Mouse (Mus musculus) limb, embryonic 11.5 days (tissue): ENCODE measurements at regions not wholly inside any gene's neighbourhood (a gene's known extent, or its start where the extent isn't known, plus 50 kb on each side); places are given as distances from the start of the nearest gene placed in this dataset.

Source experiments
- ATAC-seq: fragments of 200-750 bp; cut with Nextera tagmentation; 2 replicates; pipeline ENCODE4 v1.8.0; 2017; ENCODE audit warnings: low read depth; ENCODE audit not compliant: insufficient number of reproducible peaks, low FRiP score, low TSS enrichment
- DNase-seq: peaks from one replicate; pipeline ENCODE4 v3.0.0-alpha.2; 2015; ENCODE audit warnings: low spot score
- H3K27ac ChIP-seq: fragments of 300-500 bp; sonication (generic); replicated peaks from 2 replicates; pipeline ENCODE4 v1.5.1; 2014; ENCODE audit warnings: low read depth, mild to moderate bottlenecking, low read length
- H3K27me3 ChIP-seq: fragments of 300-500 bp; sonication (generic); 2 replicates; pipeline ENCODE4 v1.6.1; 2014; ENCODE audit warnings: mild to moderate bottlenecking, low read length, mixed read lengths; ENCODE audit not compliant: control insufficient read depth, insufficient read depth
- H3K36me3 ChIP-seq: fragments of 300-500 bp; sonication (generic); 2 replicates; pipeline ENCODE4 v1.6.1; 2014; ENCODE audit warnings: mild to moderate bottlenecking, low read length, moderate library complexity, mixed read lengths; ENCODE audit not compliant: control insufficient read depth, insufficient read depth
- H3K4me1 ChIP-seq: fragments of 300-500 bp; sonication (generic); 2 replicates; pipeline ENCODE4 v1.6.1; 2014; ENCODE audit warnings: low read length, mixed read lengths; ENCODE audit not compliant: control insufficient read depth, insufficient read depth
- H3K4me2 ChIP-seq: fragments of 300-500 bp; sonication (generic); 2 replicates; pipeline ENCODE4 v1.6.1; 2014; ENCODE audit warnings: low read depth, mild to moderate bottlenecking, moderate library complexity; ENCODE audit not compliant: severe bottlenecking
- H3K4me3 ChIP-seq: fragments of 300-500 bp; sonication (generic); 2 replicates; pipeline ENCODE4 v1.5.1; 2014; ENCODE audit warnings: low read depth, low read length
- H3K9ac ChIP-seq: fragments of 300-500 bp; sonication (generic); 2 replicates; pipeline ENCODE4 v1.6.1; 2014; ENCODE audit warnings: mild to moderate bottlenecking, low read length
- H3K9me3 ChIP-seq: fragments of 300-500 bp; sonication (generic); 2 replicates; pipeline ENCODE4 v1.6.1; 2016; ENCODE audit warnings: low read length; ENCODE audit not compliant: control insufficient read depth
- whole genome bisulfite sequencing: fragments of 180-500 bp; shearing (Covaris S2); extraction: QIAGEN DNeasy Blood & Tissue Kit; methylation state at CpG from one replicate; pipeline ENCODE4 v1.1.7; 2014; 5-methylcytosine and 5-hydroxymethylcytosine counted together

DNA sequence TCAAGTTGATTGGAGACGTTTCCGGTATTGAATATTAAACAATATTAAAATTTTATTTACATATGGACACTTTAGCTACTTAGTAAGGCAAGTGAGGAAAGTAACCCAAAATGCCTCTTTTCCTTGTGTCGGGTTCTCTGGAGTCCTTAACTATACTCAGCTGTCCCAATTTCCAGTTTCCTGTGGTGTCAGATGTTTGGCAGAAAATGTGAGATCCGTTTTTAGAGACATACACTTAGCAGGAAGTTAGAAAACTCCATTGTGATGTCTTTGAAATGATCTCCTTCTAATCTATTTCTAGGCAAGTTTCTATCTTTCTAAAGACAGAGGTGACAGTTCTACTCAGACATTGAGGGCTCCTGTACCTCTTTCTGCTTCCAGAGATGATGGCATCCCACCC, 168.9 kb upstream of the Plcxd3 start:
- Histone ChIP-seq H3K9ac (no peak overlapping the region), H3K4me3 (no peak overlapping the region), H3K4me2 (no peak overlapping the region), H3K27ac (no peak overlapping the region), H3K4me1 (no peaks in the 10 kb centered on the region), H3K9me3 (no peaks in the 10 kb centered on the region), H3K27me3 (no peaks in the 10 kb centered on the region), H3K36me3 (no peaks in the 10 kb centered on the region)
- WGBS, result 77% methylated on average over 4 of the region's 4 CpGs
- no peak for DNase-seq
- no peak for ATAC-seq

DNA sequence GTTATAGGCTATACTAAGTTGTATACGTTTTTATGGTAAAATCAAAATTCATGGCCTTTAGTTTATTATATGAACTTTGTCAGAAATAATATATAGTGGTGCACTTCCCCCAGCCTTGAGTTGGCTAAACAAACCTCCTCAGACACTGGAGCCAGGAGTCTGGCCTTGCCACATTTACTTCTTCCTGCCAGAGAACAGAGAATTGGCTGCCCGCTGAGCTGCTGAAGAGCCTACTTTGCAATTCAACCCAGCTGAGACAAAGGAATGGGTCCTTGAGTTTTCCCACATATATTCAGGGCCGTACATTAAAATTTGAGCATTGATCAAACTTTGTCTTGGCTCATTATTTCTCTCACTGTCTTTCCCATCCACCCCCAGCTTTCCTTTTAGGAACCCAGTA, 161.9 kb upstream of the Plcxd3 start:
- Histone ChIP-seq H3K4me3 (no peak overlapping the region), H3K27me3 (no peaks in the 10 kb centered on the region), H3K9ac (no peak overlapping the region), H3K36me3 (no peaks in the 10 kb centered on the region), H3K4me2 (no peak overlapping the region), H3K27ac (no peak overlapping the region), H3K4me1 (no peaks in the 10 kb centered on the region), H3K9me3 (no peaks in the 10 kb centered on the region)
- ATAC-seq (no peak), DNase-seq (no peak)
- 80% methylated on average over 3 of the region's 3 CpGs for WGBS

DNA sequence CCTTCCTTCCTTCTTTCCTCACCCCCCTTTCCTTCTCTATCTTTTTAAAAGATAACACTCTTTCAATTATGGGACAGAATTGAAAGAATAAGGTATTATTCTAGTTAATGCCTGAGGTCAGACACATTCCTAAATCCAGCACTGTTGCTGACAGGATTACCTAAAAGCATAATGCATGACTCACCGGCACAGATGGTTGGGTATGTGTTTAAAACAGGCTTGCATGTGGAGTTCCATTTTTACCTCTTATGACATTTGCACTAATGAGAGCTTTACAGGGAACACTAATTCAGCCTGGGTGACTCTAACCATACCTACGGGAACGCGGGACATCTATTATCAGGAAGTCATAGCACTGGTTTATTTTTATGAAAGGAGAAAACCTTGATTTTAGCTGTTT, 156.2 kb upstream of the Plcxd3 start:
- DNase-seq (no peak), ATAC-seq (no peak)
- WGBS, result 92% methylated on average over 4 of the region's 4 CpGs
- no peaks in the 10 kb centered on the region for H3K36me3 ChIP-seq
- no peak overlapping the region for H3K27ac ChIP-seq
- no peak overlapping the region for H3K4me3 ChIP-seq
- no peak overlapping the region for H3K9ac ChIP-seq
- no peaks in the 10 kb centered on the region for H3K27me3 ChIP-seq
- no peak overlapping the region for H3K4me2 ChIP-seq
- H3K4me1 ChIP-seq, result no peaks in the 10 kb centered on the region
- no peaks in the 10 kb centered on the region for H3K9me3 ChIP-seq

DNA sequence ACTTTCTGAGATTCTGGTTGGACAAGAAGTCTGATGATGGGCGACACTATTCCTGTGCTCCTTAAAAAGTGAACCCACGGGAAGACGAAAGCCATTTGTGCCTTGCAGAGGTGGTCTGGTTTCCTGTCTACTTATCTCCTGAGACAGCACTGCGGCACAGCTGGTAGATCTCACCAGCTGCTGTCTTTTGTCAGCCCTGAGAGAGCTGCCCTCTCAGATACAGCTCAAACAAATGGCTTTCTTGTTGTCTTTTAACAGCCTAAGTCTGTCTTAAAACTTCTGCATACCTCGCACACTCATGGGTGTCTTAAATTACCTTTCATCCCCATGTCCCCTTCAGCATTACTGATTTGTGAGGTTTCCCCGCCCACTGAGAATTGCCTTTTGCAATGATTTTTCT, 147.2 kb upstream of the Plcxd3 start:
- H3K27ac ChIP-seq, result no peak overlapping the region
- H3K9me3 ChIP-seq, result no peaks in the 10 kb centered on the region
- H3K4me2 ChIP-seq, result no peak overlapping the region
- no peak overlapping the region for H3K9ac ChIP-seq
- ATAC-seq (no peak), DNase-seq (no peak)
- WGBS, result 40% methylated on average over 6 of the region's 6 CpGs
- H3K36me3 ChIP-seq, result no peaks in the 10 kb centered on the region
- no peaks in the 10 kb centered on the region for H3K27me3 ChIP-seq
- no peaks in the 10 kb centered on the region for H3K4me1 ChIP-seq
- no peak overlapping the region for H3K4me3 ChIP-seq

DNA sequence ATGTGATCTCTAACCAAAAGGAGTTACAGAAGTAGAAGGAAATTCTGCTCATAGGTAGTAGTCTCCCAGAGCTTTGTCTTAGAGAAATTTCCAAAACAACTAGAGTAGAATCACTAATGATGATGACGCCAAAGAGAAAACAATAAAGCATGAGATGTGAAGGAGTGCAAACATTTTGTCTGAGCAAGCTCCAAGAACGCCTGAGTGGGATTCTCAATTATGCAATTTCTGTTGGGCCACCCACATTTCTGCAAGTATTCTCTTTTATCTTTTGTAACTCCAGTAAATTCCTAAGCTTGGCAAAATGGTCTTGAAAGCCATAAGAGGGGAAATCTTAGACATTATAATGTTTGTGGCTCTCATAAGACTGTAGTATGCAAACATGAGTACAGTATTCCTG, 134.6 kb upstream of the Plcxd3 start:
- ATAC-seq (no peak), DNase-seq (no peak)
- Histone ChIP-seq H3K9ac (no peak overlapping the region), H3K4me2 (no peak overlapping the region), H3K4me1 (no peaks in the 10 kb centered on the region), H3K4me3 (no peak overlapping the region), H3K36me3 (no peaks in the 10 kb centered on the region), H3K27ac (no peak overlapping the region), H3K9me3 (no peaks in the 10 kb centered on the region), H3K27me3 (no peaks in the 10 kb centered on the region)
- 79% methylated on average over 2 of the region's 2 CpGs for WGBS

DNA sequence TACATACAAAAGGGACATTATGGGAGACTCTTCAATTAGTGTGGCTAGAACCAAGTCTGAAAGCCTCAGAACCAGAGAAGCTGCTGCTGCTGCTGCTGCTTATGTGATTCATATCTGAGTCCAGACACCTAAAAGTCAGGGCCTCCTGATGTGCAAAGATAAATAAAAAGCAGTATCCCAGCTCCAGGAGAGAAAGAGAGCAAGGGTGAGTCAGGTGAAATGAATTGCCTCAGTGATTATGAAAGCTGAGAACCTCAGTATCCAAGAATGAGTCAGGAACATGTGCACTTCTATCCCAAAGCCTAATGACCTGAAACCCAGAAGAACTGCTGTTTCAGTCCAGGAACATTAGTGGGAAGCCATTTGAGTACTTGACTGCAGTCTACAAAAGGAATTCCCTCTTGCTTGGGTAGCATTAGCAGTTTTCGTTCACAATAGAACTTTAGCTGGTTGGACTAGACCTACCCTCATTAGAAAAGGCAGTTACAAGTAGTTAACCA, 127.6 kb upstream of the Plcxd3 start:
- no peaks in the 10 kb centered on the region for H3K36me3 ChIP-seq
- H3K27me3 ChIP-seq, result no peaks in the 10 kb centered on the region
- DNase-seq (no peak), ATAC-seq (no peak)
- 88% methylated on average over 1 of the region's 1 CpGs for WGBS
- H3K9me3 ChIP-seq, result no peaks in the 10 kb centered on the region
- no peak overlapping the region for H3K4me2 ChIP-seq
- no peaks in the 10 kb centered on the region for H3K4me1 ChIP-seq
- no peak overlapping the region for H3K4me3 ChIP-seq
- no peak overlapping the region for H3K27ac ChIP-seq
- no peak overlapping the region for H3K9ac ChIP-seq

DNA sequence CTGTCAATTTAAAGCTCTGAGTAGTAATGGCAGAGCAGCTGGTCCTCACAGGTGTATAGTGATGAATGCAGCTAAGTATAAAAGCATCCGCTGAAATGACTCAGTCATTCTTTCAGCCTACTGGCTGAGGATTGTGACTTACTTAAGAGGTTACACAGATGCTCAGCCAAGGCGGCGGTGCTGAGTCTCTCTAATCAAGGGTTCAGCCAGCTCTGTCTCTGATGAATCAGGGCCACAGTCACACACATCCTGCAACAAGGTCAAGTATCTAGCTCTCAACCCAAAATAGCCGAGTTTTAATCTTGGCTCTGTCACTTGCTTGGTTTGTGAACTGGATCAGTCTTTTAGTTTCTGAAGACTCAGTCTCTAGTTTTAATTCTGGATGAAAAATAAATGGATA, 110.7 kb upstream of the Plcxd3 start:
- Histone ChIP-seq H3K4me3 (no peak overlapping the region), H3K36me3 (no peaks in the 10 kb centered on the region), H3K4me1 (no peaks in the 10 kb centered on the region), H3K9ac (no peak overlapping the region), H3K27ac (no peak overlapping the region), H3K9me3 (no peaks in the 10 kb centered on the region), H3K27me3 (no peaks in the 10 kb centered on the region), H3K4me2 (no peak overlapping the region)
- no peak for DNase-seq
- 93% methylated on average over 4 of the region's 4 CpGs for WGBS
- ATAC-seq, result no peak

DNA sequence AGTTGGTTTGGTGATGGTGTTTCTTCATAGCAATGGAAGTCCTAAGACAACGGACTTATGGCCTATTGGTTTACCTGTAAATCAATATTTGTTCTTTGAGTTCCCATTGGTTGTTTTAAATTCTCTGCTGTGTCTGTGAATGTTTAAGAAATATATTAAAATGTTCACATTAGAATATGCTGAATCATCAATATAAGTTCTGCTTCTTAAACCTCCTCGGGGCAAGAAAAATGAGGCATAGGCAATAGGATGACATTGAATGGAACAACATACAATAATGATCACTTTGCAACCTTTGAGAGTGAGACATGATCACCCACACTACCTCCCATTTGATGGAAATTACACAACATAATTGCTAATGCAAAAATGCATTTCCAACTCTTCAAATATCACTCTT, 105.5 kb upstream of the Plcxd3 start:
- no peaks in the 10 kb centered on the region for H3K36me3 ChIP-seq

DNA sequence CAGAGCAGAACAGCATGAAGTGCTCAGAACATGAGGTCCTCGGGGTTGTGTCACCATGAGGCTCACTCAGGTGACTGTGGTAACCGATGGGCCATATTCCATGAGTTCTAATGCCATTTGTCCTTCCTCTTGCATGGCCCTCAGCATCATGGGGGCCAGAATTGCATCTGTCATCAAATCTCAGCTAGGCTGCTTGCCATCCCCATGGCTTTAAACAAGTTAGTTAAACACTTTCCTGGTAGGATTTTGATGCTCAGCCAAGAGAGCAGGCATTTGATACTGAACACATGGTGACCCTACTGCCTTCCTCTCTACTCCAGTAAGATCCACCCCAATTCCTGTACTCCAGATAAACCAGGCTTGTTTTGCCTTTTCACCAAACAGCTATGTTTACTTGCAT, 98.3 kb upstream of the Plcxd3 start:
- no peak overlapping the region for H3K4me3 ChIP-seq
- ATAC-seq (no peak), DNase-seq (no peak)
- WGBS, result 87% methylated on average over 2 of the region's 2 CpGs
- H3K36me3 ChIP-seq, result no peaks in the 10 kb centered on the region
- no peaks in the 10 kb centered on the region for H3K4me1 ChIP-seq
- no peak overlapping the region for H3K4me2 ChIP-seq
- H3K27ac ChIP-seq, result no peak overlapping the region
- H3K9ac ChIP-seq, result no peak overlapping the region
- no peaks in the 10 kb centered on the region for H3K9me3 ChIP-seq
- no peaks in the 10 kb centered on the region for H3K27me3 ChIP-seq

More for the DNA sequence above, 105.5 kb upstream of the Plcxd3 start:
- no peak overlapping the region for H3K27ac ChIP-seq
- H3K4me1 ChIP-seq, result no peaks in the 10 kb centered on the region
- ATAC-seq (no peak), DNase-seq (no peak)
- no peak overlapping the region for H3K9ac ChIP-seq
- 89% methylated on average over 2 of the region's 2 CpGs for WGBS
- H3K27me3 ChIP-seq, result no peaks in the 10 kb centered on the region
- no peak overlapping the region for H3K4me2 ChIP-seq
- no peak overlapping the region for H3K4me3 ChIP-seq
- H3K9me3 ChIP-seq, result no peaks in the 10 kb centered on the region
